ENCODE assay signal across 1 mouse cellular context in the genomic region with DNA sequence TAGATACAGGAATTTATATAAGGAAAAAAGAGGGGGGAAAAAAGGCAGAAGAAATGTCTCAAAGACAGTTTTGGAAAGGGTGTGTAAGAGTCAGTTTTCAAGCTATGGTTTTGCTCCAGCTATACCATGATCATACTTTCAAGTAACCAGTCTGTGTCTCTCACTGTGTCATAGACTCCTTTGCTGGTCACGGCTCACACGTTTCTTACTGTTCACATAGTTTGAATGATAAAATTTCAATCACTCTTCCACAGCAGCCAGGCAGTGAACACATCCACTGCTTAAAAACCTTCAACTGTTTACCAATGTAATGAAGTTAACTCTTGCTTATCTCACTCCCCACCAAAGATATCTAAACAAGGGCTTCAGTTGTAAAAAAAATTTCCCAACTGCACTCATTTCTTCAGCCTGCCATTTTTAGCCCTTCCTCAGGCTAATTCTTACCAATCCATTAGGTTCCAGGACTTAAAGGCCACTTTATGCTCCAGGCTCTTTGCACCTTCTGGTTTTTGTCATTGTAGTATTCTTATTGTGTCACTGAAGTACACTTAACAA.
TF ChIP-seq lines count a peak whose summit lies in the region.

No protein-coding gene starts in this region.

TF ChIP-seq in myocyte, 11 proteins besides CTCF, POLR2A, EP300 and RAD21 (continued from another document):
- TF ChIP-seq E2F4 (IDR thresholded peaks at IDR 0.05; ENCODE audit: insufficient read depth) = no peak
- TF ChIP-seq POLR2AphosphoS2 (IDR thresholded peaks at IDR 0.05; ENCODE audit: insufficient read length, low read depth) = no peak
- no peak for TF ChIP-seq TCF3 (IDR thresholded peaks at IDR 0.05; ENCODE audit: insufficient read length, low read depth)
- no peak for TF ChIP-seq CEBPB (IDR thresholded peaks at IDR 0.05; ENCODE audit: insufficient read depth, poor library complexity, severe bottlenecking)
- TF ChIP-seq TCF12 (IDR thresholded peaks at IDR 0.05; ENCODE audit: insufficient read depth, poor library complexity, severe bottlenecking) = no peak
- no peak for TF ChIP-seq MYOG (IDR thresholded peaks at IDR 0.05; ENCODE audit: control insufficient read depth in 1 of 3, insufficient read depth in 1 of 3, insufficient read length in 2 of 3, low read depth in 2 of 3)
- no peak for TF ChIP-seq REST (IDR thresholded peaks at IDR 0.05; ENCODE audit: insufficient read depth, insufficient read length)
- no peak for TF ChIP-seq SRF (IDR thresholded peaks at IDR 0.05; ENCODE audit: control insufficient read depth, insufficient read length, low read depth)
- TF ChIP-seq MYOD1 (IDR thresholded peaks at IDR 0.05; ENCODE audit: control insufficient read depth in 1 of 3, insufficient read length in 2 of 3, low read depth in 2 of 3) = no peak
- no peak for TF ChIP-seq MAX (IDR thresholded peaks at IDR 0.05; ENCODE audit: low read depth)
